Mouse (Mus musculus) erythroblast, embryonic 14.5 days (primary cell): Measurements from ENCODE around the gene Zfp365. TPM values are rescaled to one million over a fixed set of nuclear protein-coding genes. Genes with fewer than 3 reads are reported as not detected.

Experiments used
- H3K27me3 ChIP-seq: 2 replicates; pipeline ENCODE4 v1.6.1; 2012; ENCODE audit warnings: inconsistent platforms; ENCODE audit not compliant: control insufficient read depth
- H3K36me3 ChIP-seq: 2 replicates; pipeline ENCODE4 v1.6.1; 2012; ENCODE audit warnings: mild to moderate bottlenecking, inconsistent platforms; ENCODE audit not compliant: control insufficient read depth
- H3K4me1 ChIP-seq: 2 replicates; pipeline ENCODE4 v1.6.1; 2012; ENCODE audit warnings: inconsistent platforms; ENCODE audit not compliant: control insufficient read depth
- H3K4me3 ChIP-seq: replicated peaks from 2 replicates; pipeline ENCODE3; 2012; ENCODE audit warnings: moderate library complexity, mild to moderate bottlenecking, inconsistent platforms
- H3K9me3 ChIP-seq: 2 replicates; pipeline ENCODE4 v1.6.1; 2012; ENCODE audit warnings: low read length, inconsistent platforms, mixed read lengths; ENCODE audit not compliant: control insufficient read depth
- GATA1 ChIP-seq: IDR thresholded peaks from 2 replicates; pipeline ENCODE4 v1.6.1; 2012; ENCODE audit warnings: low read length, inconsistent platforms, mixed read lengths
- TAL1 ChIP-seq: IDR thresholded peaks from 3 replicates; pipeline ENCODE4 v1.6.1; 2012; ENCODE audit warnings: low read length, inconsistent platforms, mixed read lengths
- polyA plus RNA-seq: library from polyadenylated mRNA; stranded (reverse); fragments of >175 nt; gene quantifications from 2 replicates; pipeline ENCODE4 v1.2.3, GENCODE M21; 2012

The Zfp365 gene
- polyA plus RNA-seq, 1 experiment: not detected

DNA sequence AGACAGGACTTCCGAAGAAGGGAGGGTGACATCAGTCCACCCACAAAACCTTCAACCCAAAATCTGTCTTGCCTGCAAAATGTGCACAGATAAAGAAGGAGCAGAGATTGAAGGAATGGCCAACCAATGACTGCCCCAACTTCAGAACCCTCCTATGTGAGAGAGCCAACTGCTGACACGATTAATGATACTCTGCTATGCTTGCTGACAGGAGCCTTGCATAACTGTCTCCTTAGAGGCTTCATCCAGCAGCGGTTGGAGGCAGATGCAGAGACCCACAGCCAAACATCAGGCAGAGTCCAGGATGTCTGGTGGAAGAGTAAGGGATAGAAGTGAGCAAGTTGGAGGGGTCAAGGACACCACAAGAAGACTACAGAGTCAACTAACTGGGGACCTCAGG is 73.3 kb downstream of the Zfp365 start:
- Histone ChIP-seq H3K4me1 (no peaks in the 10 kb centered on the region), H3K4me3 (no peak overlapping the region), H3K9me3 (peaks cover 3% of the 10 kb centered on the region; the same call in 1 of the 2 replicates), H3K36me3 (no peaks in the 10 kb centered on the region), H3K27me3 (no peaks in the 10 kb centered on the region)
- TF ChIP-seq GATA1: no peak
- TF ChIP-seq TAL1: no peak

DNA sequence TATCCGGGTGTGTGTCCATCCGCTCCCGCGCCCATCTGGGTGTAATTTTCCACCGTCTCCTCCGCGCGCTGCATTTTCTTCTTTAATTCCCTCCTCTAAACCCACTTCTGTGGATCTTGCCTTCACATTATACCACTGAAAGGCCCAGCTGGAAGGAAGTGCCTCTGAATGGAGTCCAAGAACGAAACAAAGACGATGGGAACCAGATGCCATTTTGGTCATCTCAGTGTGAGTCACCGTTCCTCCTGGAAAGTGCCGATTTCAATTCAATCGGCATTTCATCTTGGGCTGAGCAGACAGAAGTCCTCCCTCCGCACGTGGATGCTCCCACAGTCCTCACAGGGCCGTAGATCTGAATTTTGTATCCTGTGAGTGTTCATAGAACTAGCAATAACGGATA is 76.0 kb downstream of the Zfp365 start:
- Histone ChIP-seq H3K9me3 (peaks cover 3% of the 10 kb centered on the region; the same call in 1 of the 2 replicates), H3K4me1 (no peaks in the 10 kb centered on the region), H3K4me3 (no peak overlapping the region), H3K36me3 (no peaks in the 10 kb centered on the region), H3K27me3 (no peaks in the 10 kb centered on the region)
- TF ChIP-seq GATA1 (no peak), TAL1 (no peak)

Other genes starting within 250 kb of the Zfp365 start
- not detected in 2 replicates for gene Rtkn2, start 66.9 kb upstream of the Zfp365 start, polyA plus RNA-seq